Mouse (Mus musculus) ES-E14 (cell line): ENCODE data around the gene Hephl1.

Source experiments
- CHD2 ChIP-seq: IDR thresholded peaks from 2 replicates; pipeline ENCODE4 v1.6.1; 2014; ENCODE audit warnings: mild to moderate bottlenecking, low read depth, low read length, inconsistent platforms
- HCFC1 ChIP-seq: IDR thresholded peaks from 2 replicates; pipeline ENCODE4 v1.6.1; 2012; ENCODE audit warnings: low read length, inconsistent platforms, borderline replicate concordance; ENCODE audit not compliant: insufficient read depth
- MAFK ChIP-seq: IDR thresholded peaks from 2 replicates; pipeline ENCODE4 v1.6.1; 2014; ENCODE audit warnings: mild to moderate bottlenecking, low read depth, low read length, inconsistent platforms; ENCODE audit not compliant: insufficient read depth
- ZC3H11A ChIP-seq: IDR thresholded peaks from 2 replicates; pipeline ENCODE4 v1.6.1; 2012; ENCODE audit warnings: low read depth, mild to moderate bottlenecking, inconsistent platforms, low read length, borderline replicate concordance
- ZNF384 ChIP-seq: IDR thresholded peaks from 2 replicates; pipeline ENCODE4 v1.6.1; 2012; ENCODE audit warnings: low read depth, low read length, inconsistent platforms

- TF ChIP-seq MAFK (no peak), ZC3H11A (no peak), ZNF384 (no peak), HCFC1 (no peak), CHD2 (no peak)
Observed at GRCm38 (mm10) chr9:15067995-15068685, 43.8 kb downstream of the Hephl1 start.
